ENCODE assay signal across 24 mouse cellular contexts in genomic region chr2:21799616-21800015, GRCm38 (mm10).
"Had no signal": no experiment of that assay in that cellular context is flagged by ENCODE, and none has a peak within 500 bp of the region (broad histone marks: within the 10 kb centered on the region; RNA-seq: fewer than 3 reads in every experiment).

No protein-coding gene starts in this region.

- H3K9ac ChIP-seq: limb, embryonic 13.5 days; liver, embryonic 12.5 days; liver, embryonic 15.5 days; lung, embryonic 15.5 days; midbrain, embryonic 13.5 days; neural tube, embryonic 13.5 days; stomach, embryonic 15.5 days had no signal

- H3K27ac ChIP-seq: layer of hippocampus, adult 2 months; limb, embryonic 10.5 days; limb, embryonic 13.5 days; liver, embryonic 12.5 days; liver, embryonic 15.5 days; lung, embryonic 15.5 days; midbrain, embryonic 10.5 days; midbrain, embryonic 13.5 days; neural tube, embryonic 13.5 days; stomach, embryonic 15.5 days had no signal

- DNase-seq: kidney, adult 11 months; kidney, postnatal 14 days; layer of hippocampus, adult 9-11 months; liver; lung, adult 18-20 months; lung, postnatal 10 days; lung, postnatal 36 days; retina, postnatal 1 day; right cerebral cortex, postnatal 25 days; spleen, adult 18-20 months; thymus, postnatal 25 days had no signal

- H3K4me1 ChIP-seq: limb, embryonic 10.5 days; limb, embryonic 13.5 days; liver, embryonic 12.5 days; liver, embryonic 15.5 days; lung, embryonic 15.5 days; megakaryocyte, embryonic 14.5 days; midbrain, embryonic 10.5 days; midbrain, embryonic 13.5 days; neural tube, embryonic 13.5 days; stomach, embryonic 15.5 days had no signal

- H3K4me2 ChIP-seq: limb, embryonic 13.5 days; liver, embryonic 12.5 days; liver, embryonic 15.5 days; lung, embryonic 15.5 days; midbrain, embryonic 13.5 days; neural tube, embryonic 13.5 days; stomach, embryonic 15.5 days had no signal

- H3K9me3 ChIP-seq: limb, embryonic 10.5 days; limb, embryonic 13.5 days; liver, embryonic 12.5 days; liver, embryonic 15.5 days; lung, embryonic 15.5 days; megakaryocyte, embryonic 14.5 days; midbrain, embryonic 10.5 days; midbrain, embryonic 13.5 days; neural tube, embryonic 13.5 days; stomach, embryonic 15.5 days had no signal

- H3K4me3 ChIP-seq: layer of hippocampus, adult 2 months; limb, embryonic 10.5 days; limb, embryonic 13.5 days; liver, embryonic 12.5 days; liver, embryonic 15.5 days; lung, embryonic 15.5 days; megakaryocyte, embryonic 14.5 days; midbrain, embryonic 10.5 days; midbrain, embryonic 13.5 days; myocyte; neural tube, embryonic 13.5 days; stomach, embryonic 15.5 days had no signal

- H3K27me3 ChIP-seq: limb, embryonic 13.5 days; liver, embryonic 12.5 days; liver, embryonic 15.5 days; lung, embryonic 15.5 days; megakaryocyte, embryonic 14.5 days; midbrain, embryonic 13.5 days; neural tube, embryonic 13.5 days; stomach, embryonic 15.5 days had no signal

- ATAC-seq: liver, embryonic 12.5 days; midbrain, embryonic 13.5 days; midbrain, embryonic 16.5 days had no signal

- H3K36me3 ChIP-seq: limb, embryonic 10.5 days; limb, embryonic 13.5 days; liver, embryonic 12.5 days; liver, embryonic 15.5 days; lung, embryonic 15.5 days; midbrain, embryonic 10.5 days; midbrain, embryonic 13.5 days; neural tube, embryonic 13.5 days; stomach, embryonic 15.5 days had no signal
